Mouse (Mus musculus): Measurements from ENCODE around the gene Adcy2. TPM values are rescaled to one million over a fixed set of nuclear protein-coding genes. Genes with fewer than 3 reads are reported as not detected.

Gene Adcy2
- polyA plus RNA-seq, 1 experiment from 2014 or later: 7.5 TPM

DNA sequence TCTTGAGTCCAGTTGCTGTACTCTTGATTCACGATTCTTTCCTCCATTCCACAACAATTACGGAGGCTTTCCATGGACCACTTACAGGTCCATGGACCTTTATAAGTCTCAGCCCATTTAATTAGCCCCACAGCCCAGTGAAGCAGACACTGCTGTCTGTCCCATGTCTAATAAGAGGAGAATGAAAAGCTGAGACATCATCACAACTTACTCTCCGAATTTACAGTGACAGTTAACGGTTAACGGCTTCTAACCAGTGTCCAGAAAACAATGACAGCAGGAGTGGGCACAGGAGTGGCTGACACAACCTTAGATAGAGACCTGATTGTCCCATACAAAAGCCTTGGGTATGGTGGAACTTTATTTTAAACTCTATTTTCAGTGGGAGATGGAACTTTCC is 253.9 kb downstream of the Adcy2 start:
- no peak for ATAC-seq (ENCODE audit: insufficient number of reproducible peaks, low FRiP score, low TSS enrichment, low read depth)
- Histone ChIP-seq H3K4me2 (no peak overlapping the region), H3K9me3 (no peaks in the 10 kb centered on the region), H3K9ac (no peak overlapping the region), H3K27ac (no peak overlapping the region), H3K4me1 (0 out of 2 replicates have a peak, but pooled peaks cover 10% of the 10 kb centered on the region), H3K27me3 (no peaks in the 10 kb centered on the region), H3K36me3 (no peaks in the 10 kb centered on the region), H3K4me3 (no peak overlapping the region)
- WGBS: 87% methylated on average over 5 of the region's 5 CpGs

DNA sequence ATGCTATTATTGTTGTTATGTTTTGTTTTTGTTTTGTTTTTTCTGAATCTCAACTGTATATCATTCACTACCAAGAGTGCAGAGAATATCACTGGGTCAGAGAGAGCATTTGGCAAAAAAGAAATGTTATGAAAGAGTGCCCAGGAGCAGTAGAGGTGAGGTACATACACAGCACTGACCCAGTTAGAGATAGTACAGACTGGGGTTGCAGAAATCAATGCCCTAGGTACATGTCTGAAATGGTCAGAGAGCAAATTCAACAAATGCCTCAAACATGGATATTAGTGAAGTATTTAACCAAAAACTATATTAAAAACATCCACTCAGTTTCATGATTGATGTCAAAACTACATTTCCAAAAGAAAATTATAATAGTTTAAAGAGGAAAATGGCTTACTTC is 286.7 kb downstream of the Adcy2 start:
- Histone ChIP-seq H3K36me3 (peaks cover 4% of the 10 kb centered on the region; the same call in 1 of the 2 replicates), H3K9me3 (no peaks in the 10 kb centered on the region), H3K4me2 (no peak overlapping the region), H3K4me3 (no peak overlapping the region), H3K9ac (no peak overlapping the region), H3K4me1 (no peaks in the 10 kb centered on the region), H3K27ac (no peak overlapping the region), H3K27me3 (no peaks in the 10 kb centered on the region)
- ATAC-seq (ENCODE audit: insufficient number of reproducible peaks, low FRiP score, low TSS enrichment, low read depth): no peak

DNA sequence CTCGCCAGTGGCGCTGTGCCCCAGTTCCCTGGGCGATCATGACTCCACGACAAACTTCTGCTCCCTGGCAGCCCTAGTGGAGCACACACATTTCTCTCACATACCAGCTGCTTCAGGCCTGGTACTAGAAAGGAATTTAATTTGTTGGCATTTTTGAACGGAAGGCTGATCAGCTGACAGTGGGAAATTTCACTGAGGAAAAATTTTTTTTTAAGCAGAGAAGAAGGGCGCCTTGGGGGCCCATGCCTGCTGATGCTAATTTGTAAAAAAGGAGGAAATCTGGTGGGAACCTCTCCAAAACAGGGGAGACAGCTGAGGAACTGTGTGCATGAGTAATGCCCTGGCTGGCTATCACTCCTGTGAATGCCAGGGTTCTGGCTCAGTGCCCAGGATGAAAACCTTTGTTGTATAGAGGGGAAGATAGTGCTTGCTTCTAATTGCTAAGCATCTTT is 292.0 kb downstream of the Adcy2 start:
- Histone ChIP-seq H3K4me1 (no peaks in the 10 kb centered on the region), H3K9me3 (no peaks in the 10 kb centered on the region), H3K36me3 (no peaks in the 10 kb centered on the region), H3K9ac (no peak overlapping the region), H3K4me3 (no peak overlapping the region), H3K4me2 (no peak overlapping the region), H3K27ac (no peak overlapping the region), H3K27me3 (no peaks in the 10 kb centered on the region)
- 81% methylated on average over 6 of the region's 6 CpGs for WGBS
- ATAC-seq (ENCODE audit: insufficient number of reproducible peaks, low FRiP score, low TSS enrichment, low read depth): no peak

DNA sequence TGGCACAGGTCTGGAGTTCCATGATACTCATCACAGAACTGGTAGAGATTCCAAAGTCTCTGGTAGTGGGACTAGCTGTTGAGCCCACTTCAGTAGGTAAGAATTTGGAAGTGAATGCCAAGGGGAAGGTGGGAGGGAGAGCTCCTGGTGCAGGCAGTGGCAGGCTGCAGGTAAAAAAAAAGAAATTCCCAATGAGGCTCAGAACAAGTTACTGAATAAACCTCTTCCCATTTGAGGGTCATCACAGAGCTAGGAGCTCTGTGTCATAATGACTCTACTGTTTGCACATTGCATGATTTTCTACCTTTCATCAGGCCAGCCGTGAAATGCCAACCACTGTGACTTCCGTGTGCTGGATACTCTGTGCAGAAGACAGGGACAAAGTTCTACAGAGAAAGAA is 314.4 kb downstream of the Adcy2 start:
- H3K27me3 ChIP-seq: no peaks in the 10 kb centered on the region
- no peak overlapping the region for H3K4me3 ChIP-seq
- no peak overlapping the region for H3K27ac ChIP-seq
- no peak overlapping the region for H3K4me2 ChIP-seq
- H3K9ac ChIP-seq: no peak overlapping the region
- H3K9me3 ChIP-seq: no peaks in the 10 kb centered on the region
- no peaks in the 10 kb centered on the region for H3K36me3 ChIP-seq
- 90% methylated on average over 2 of the region's 2 CpGs for WGBS
- H3K4me1 ChIP-seq: no peaks in the 10 kb centered on the region
- ATAC-seq (ENCODE audit: insufficient number of reproducible peaks, low FRiP score, low TSS enrichment, low read depth): no peak

GRCm38 (mm10) chr13:68680429-68680828 is 318.9 kb downstream of the Adcy2 start:
- WGBS: 70% methylated on average over 1 of the region's 1 CpGs

DNA sequence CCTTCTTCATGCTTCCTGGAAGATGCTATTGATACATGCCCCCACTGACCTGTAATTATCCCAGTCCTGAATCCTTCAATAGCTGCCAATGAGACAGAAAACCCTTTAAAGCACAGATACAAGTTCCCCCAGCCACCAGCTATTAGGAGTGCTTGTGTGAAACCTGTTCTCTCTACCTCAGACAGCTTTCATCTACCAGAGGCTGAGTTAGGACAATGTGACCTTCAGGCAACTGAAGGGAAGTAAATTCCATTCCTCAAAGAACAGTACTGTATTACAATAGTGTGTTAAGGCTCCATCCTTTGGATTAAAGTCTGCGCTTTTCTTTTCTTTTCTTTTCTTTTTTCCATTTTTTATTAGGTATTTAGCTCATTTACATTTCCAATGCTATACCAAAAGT is 356.6 kb downstream of the Adcy2 start:
- H3K4me1 ChIP-seq: no peaks in the 10 kb centered on the region
- ATAC-seq (ENCODE audit: insufficient number of reproducible peaks, low FRiP score, low TSS enrichment, low read depth): no peak
- no peak overlapping the region for H3K4me2 ChIP-seq
- WGBS: 97% methylated on average over 1 of the region's 1 CpGs
- no peak overlapping the region for H3K4me3 ChIP-seq
- H3K27me3 ChIP-seq: no peaks in the 10 kb centered on the region
- no peak overlapping the region for H3K27ac ChIP-seq
- H3K9me3 ChIP-seq: no peaks in the 10 kb centered on the region
- no peak overlapping the region for H3K9ac ChIP-seq
- H3K36me3 ChIP-seq: peaks cover 11% of the 10 kb centered on the region; the same call in 1 of the 2 replicates

More at GRCm38 (mm10) chr13:68680429-68680828, 318.9 kb downstream of the Adcy2 start:
- Histone ChIP-seq H3K36me3 (0 out of 2 replicates have a peak, but pooled peaks cover 2% of the 10 kb centered on the region), H3K4me3 (no peak overlapping the region), H3K9me3 (no peaks in the 10 kb centered on the region), H3K27ac (no peak overlapping the region), H3K4me1 (no peaks in the 10 kb centered on the region), H3K4me2 (no peak overlapping the region), H3K27me3 (no peaks in the 10 kb centered on the region), H3K9ac (no peak overlapping the region)
- ATAC-seq (ENCODE audit: insufficient number of reproducible peaks, low FRiP score, low TSS enrichment, low read depth): no peak

GRCm38 (mm10) chr13:68627041-68627440 is 372.3 kb downstream of the Adcy2 start:
- Histone ChIP-seq H3K4me1 (no peaks in the 10 kb centered on the region), H3K27ac (no peak overlapping the region), H3K4me2 (no peak overlapping the region), H3K9me3 (no peaks in the 10 kb centered on the region), H3K9ac (no peak overlapping the region), H3K36me3 (peaks cover 13% of the 10 kb centered on the region), H3K27me3 (no peaks in the 10 kb centered on the region), H3K4me3 (no peak overlapping the region)
- WGBS: 65% methylated on average over 3 of the region's 3 CpGs
- ATAC-seq (ENCODE audit: insufficient number of reproducible peaks, low FRiP score, low TSS enrichment, low read depth): no peak

GRCm38 (mm10) chr13:68622792-68623191 is 376.5 kb downstream of the Adcy2 start:
- no peak overlapping the region for H3K4me2 ChIP-seq
- H3K9ac ChIP-seq: no peak overlapping the region
- no peak overlapping the region for H3K4me3 ChIP-seq
- H3K4me1 ChIP-seq: no peaks in the 10 kb centered on the region
- ATAC-seq (ENCODE audit: insufficient number of reproducible peaks, low FRiP score, low TSS enrichment, low read depth): no peak
- peaks cover 8% of the 10 kb centered on the region; the same call in 1 of the 2 replicates for H3K36me3 ChIP-seq
- WGBS: 57% methylated on average over 6 of the region's 6 CpGs
- no peak overlapping the region for H3K27ac ChIP-seq
- H3K9me3 ChIP-seq: no peaks in the 10 kb centered on the region
- H3K27me3 ChIP-seq: no peaks in the 10 kb centered on the region

- H3K4me1 ChIP-seq: peaks cover 22% of the 10 kb centered on the region
- H3K9me3 ChIP-seq: no peaks in the 10 kb centered on the region
- peak overlapping the region; percentile 40 for H3K4me2 ChIP-seq
- H3K27me3 ChIP-seq: no peaks in the 10 kb centered on the region
- peak overlapping the region; percentile 48 for H3K27ac ChIP-seq
- H3K4me3 ChIP-seq: peak overlapping the region; percentile 25
- no peak overlapping the region for H3K9ac ChIP-seq
- H3K36me3 ChIP-seq: no peaks in the 10 kb centered on the region
- peak; percentile 45; the same call in 1 of the 2 replicates for ATAC-seq (ENCODE audit: insufficient number of reproducible peaks, low FRiP score, low TSS enrichment, low read depth)
- 32% methylated on average over 21 of the region's 21 CpGs for WGBS
Observed at GRCm38 (mm10) chr13:68607652-68608405, 391.5 kb downstream of the Adcy2 start.

DNA sequence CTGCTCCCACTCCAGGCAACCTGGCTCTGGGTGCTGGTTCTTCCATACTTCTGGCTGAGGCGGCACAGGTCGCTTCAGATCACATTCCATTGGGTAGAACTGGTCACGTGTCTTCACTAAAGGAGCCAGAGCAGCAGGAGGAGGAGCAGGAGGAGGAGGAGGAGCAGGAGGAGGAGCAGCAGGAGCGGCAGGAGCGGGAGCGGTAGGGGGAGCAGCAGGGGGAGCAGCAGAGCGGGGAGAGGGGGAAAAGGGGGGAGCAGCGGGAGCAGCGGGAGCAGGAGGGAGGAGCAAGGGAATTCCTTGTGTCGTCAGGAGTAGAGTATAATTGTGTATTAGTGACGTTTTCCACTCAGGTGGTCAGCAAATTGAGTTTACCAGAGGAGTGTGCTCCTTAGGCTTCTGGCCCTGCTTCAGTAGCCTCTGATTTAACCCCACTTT is 393.6 kb downstream of the Adcy2 start:
- Histone ChIP-seq H3K36me3 (no peaks in the 10 kb centered on the region), H3K27me3 (no peaks in the 10 kb centered on the region), H3K4me2 (peak overlapping the region; percentile 45), H3K4me1 (peaks cover 27% of the 10 kb centered on the region), H3K4me3 (peak overlapping the region; percentile 32), H3K27ac (no peak overlapping the region), H3K9me3 (no peaks in the 10 kb centered on the region), H3K9ac (no peak overlapping the region)
- peak; percentile 64 for ATAC-seq (ENCODE audit: insufficient number of reproducible peaks, low FRiP score, low TSS enrichment, low read depth)
- 2% methylated on average over 11 of the region's 11 CpGs for WGBS

GRCm38 (mm10) chr13:68603085-68603484 is 396.3 kb downstream of the Adcy2 start:
- Histone ChIP-seq H3K27ac (no peak overlapping the region), H3K9me3 (no peaks in the 10 kb centered on the region)
- WGBS: 55% methylated on average over 6 of the region's 6 CpGs

GRCm38 (mm10) chr13:68601184-68601583 is 398.2 kb downstream of the Adcy2 start:
- Histone ChIP-seq H3K27me3 (no peaks in the 10 kb centered on the region), H3K4me3 (no peak overlapping the region), H3K36me3 (no peaks in the 10 kb centered on the region), H3K27ac (peak overlapping the region; percentile 67), H3K9me3 (no peaks in the 10 kb centered on the region), H3K9ac (no peak overlapping the region), H3K4me1 (peaks cover 19% of the 10 kb centered on the region), H3K4me2 (no peak overlapping the region)
- ATAC-seq (ENCODE audit: insufficient number of reproducible peaks, low FRiP score, low TSS enrichment, low read depth): peak; percentile 38; the same call in 1 of the 2 replicates
- WGBS: 7% methylated on average over 6 of the region's 6 CpGs

More at GRCm38 (mm10) chr13:68603085-68603484, 396.3 kb downstream of the Adcy2 start:
- Histone ChIP-seq H3K9ac (no peak overlapping the region), H3K4me3 (no peak overlapping the region), H3K4me2 (no peak overlapping the region), H3K27me3 (no peaks in the 10 kb centered on the region), H3K36me3 (no peaks in the 10 kb centered on the region), H3K4me1 (peaks cover 25% of the 10 kb centered on the region)
- ATAC-seq (ENCODE audit: insufficient number of reproducible peaks, low FRiP score, low TSS enrichment, low read depth): no peak

Measured in limb, embryonic 15.5 days (tissue).